Mouse (Mus musculus) urinary bladder, adult 18-20 months (tissue): Measurements from ENCODE around the gene Cytip.

Experiments
- DNase-seq, 2 experiments: peaks; one replicate each; pipeline ENCODE4 v3.0.0; 2022; ENCODE audit warnings: low spot score in 2 of 2, mixed read lengths in 2 of 2

The Cytip gene

GRCm38 (mm10) chr2:58107046-58107445 is 88.3 kb downstream of the Cytip start:
- no peak for DNase-seq

GRCm38 (mm10) chr2:58094818-58095217 is 100.5 kb downstream of the Cytip start:
- no peak for DNase-seq

- no peak for DNase-seq
Observed at GRCm38 (mm10) chr2:58086420-58086819, 108.9 kb downstream of the Cytip start.

- no peak for DNase-seq
Observed at GRCm38 (mm10) chr2:58079849-58080248, 115.5 kb downstream of the Cytip start.
